Mouse (Mus musculus): ENCODE data around the gene Dok5.

DNA sequence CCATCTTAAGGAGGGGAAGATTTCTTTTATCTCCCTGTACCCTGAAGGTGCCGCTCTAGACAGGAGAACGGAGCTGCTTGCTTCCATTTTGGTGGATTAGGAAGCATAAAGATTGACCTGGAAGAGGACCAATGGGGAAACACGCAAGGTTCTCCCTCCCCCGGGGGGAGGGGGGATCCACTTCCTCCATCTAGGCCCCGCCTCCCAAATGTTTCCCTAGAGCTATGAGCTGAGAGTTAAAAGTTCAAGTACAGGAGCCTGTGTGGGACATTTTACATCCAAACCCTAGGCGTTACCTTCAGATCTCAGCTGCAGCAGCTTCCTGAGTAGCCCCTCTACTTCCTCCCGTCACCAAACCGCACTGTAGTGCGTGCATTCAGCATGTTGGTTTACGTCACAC, 56.5 kb downstream of the Dok5 start:
- TF ChIP-seq POLR2A (IDR thresholded peaks at IDR 0.05; ENCODE audit: borderline replicate concordance, extremely low read depth, insufficient read depth, insufficient read length, poor library complexity, severe bottlenecking) (no peak), CTCF (IDR thresholded peaks at IDR 0.05; ENCODE audit: borderline replicate concordance, extremely low read depth, insufficient read depth, insufficient read length) (no peak)

All from brain, embryonic 14.5 days (tissue).